Mouse (Mus musculus) brain, embryonic 14.5 days (tissue): ENCODE measurements around the gene Urgcp.

Experiments used
- CTCF ChIP-seq: fragments of 200-500 bp; IDR thresholded peaks from 2 replicates; pipeline ENCODE4 v1.5.1; 2012; ENCODE audit warnings: inconsistent platforms, mild to moderate bottlenecking, moderate library complexity, borderline replicate concordance; ENCODE audit not compliant: insufficient read depth, insufficient read length; ENCODE audit errors: extremely low read depth
- POLR2A ChIP-seq: fragments of 200-500 bp; IDR thresholded peaks from 2 replicates; pipeline ENCODE4 v1.6.1; 2012; ENCODE audit warnings: mild to moderate bottlenecking, inconsistent platforms, borderline replicate concordance; ENCODE audit not compliant: poor library complexity, insufficient read depth, insufficient read length, severe bottlenecking; ENCODE audit errors: extremely low read depth

DNA sequence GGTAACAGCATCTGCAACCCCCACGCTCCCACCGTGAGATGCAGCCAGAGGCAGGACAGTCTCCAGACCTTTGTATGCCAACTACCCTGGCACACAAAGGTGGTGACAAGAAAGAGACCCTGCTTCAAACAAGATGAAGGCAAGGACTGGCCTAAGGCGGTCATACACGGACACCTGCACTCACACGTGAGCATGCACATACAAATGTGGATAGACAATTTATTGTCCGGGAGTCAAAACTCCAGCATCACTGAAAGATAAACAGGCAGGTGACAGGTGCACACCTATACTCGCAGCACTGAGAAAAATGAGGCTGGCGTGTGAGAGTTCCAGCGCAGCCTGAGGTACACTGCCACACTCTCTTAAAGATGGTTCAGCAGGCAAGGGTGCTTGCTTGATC lies 56.2 kb downstream of the Urgcp start:
- no peak for TF ChIP-seq CTCF
- TF ChIP-seq POLR2A: no peak
